Mouse (Mus musculus) CD8-positive naive resting alpha-beta T cell, adult 57 days (primary cell): Measurements from ENCODE around the gene Prdm1. TPM values are rescaled to one million over a fixed set of nuclear protein-coding genes. Genes with fewer than 3 reads are reported as not detected.

Source experiments
- total RNA-seq: library from RNA; stranded (reverse); gene quantifications from one replicate; pipeline ENCODE4 v1.2.4, GENCODE M21; 2023

Prdm1 gene
- 3.7 TPM for total RNA-seq

GRCm38 (mm10) chr10:44528291-44529082 is at the start of gene Prdm1:
Gene Prdm1, minus strand, starts transcription at chr10:44528501.

